Mouse (Mus musculus) kidney, adult 11 months (tissue): ENCODE measurements around the gene Spata25.
"Not testable (repeated sequence)": the region's sequence is repeated elsewhere in the genome, so short reads cannot be mapped to it uniquely, and the experiment has no call there.

ENCODE experiments used
- DNase-seq: peaks from one replicate; pipeline ENCODE4 v3.0.0; 2022

Gene Spata25

GRCm38 (mm10) chr2:164804533-164805331 is 23.6 kb downstream of the Spata25 start, which contains the start of the genes Acot8 and Zswim3:
TSS of gene Acot8 (minus strand) at chr2:164804882.
TSS of gene Zswim3 (plus strand) at chr2:164805098.
- DNase-seq, result peak; percentile 99

- no peak for DNase-seq
Measured at GRCm38 (mm10) chr2:164803921-164804313, 24.4 kb downstream of the Spata25 start.

DNA sequence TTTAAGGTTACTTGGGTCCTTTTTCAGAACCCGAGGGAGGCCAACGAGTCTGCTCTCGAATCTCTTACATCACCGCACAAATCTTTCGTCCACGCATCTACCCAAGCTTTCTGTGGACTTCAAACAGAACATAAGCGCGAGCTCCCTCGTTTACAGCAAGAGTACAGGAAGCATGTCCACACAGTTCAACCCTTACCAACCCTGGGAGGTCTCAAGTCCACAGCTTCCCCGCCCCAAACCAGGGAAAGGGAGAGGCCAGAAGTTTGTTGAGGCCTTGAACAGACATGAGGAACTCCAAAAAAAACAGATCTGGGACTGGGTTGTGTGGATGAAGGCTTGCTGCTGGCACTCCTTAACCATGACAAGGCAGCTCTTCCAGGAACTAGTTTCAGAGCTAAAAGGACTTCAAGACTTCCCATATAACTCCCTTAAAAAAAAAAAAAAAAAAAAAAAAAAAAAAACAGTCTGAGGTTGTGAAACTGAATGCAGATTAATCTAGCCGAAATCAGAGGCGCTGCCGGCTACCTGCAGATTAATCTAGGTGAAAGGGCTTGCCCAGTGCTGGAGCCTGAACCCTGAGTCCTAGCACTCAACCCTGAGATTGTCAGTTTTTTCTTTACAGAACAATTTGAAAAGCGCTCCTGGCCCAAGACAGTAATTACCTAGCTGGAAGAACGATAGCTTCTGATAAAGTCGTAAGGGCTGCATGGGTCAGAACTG is 25.0 kb downstream of the Spata25 start:
- DNase-seq, result no peak

GRCm38 (mm10) chr2:164800252-164801004 is 27.9 kb downstream of the Spata25 start:
- DNase-seq, result no peak

- not testable (repeated sequence) for DNase-seq
Measured at GRCm38 (mm10) chr2:164798554-164798953, 29.8 kb downstream of the Spata25 start.

- no peak for DNase-seq
Measured at GRCm38 (mm10) chr2:164795868-164796267, 32.5 kb downstream of the Spata25 start.

- DNase-seq, result peak; percentile 83
Measured at GRCm38 (mm10) chr2:164794293-164794692, 34.0 kb downstream of the Spata25 start.

DNA sequence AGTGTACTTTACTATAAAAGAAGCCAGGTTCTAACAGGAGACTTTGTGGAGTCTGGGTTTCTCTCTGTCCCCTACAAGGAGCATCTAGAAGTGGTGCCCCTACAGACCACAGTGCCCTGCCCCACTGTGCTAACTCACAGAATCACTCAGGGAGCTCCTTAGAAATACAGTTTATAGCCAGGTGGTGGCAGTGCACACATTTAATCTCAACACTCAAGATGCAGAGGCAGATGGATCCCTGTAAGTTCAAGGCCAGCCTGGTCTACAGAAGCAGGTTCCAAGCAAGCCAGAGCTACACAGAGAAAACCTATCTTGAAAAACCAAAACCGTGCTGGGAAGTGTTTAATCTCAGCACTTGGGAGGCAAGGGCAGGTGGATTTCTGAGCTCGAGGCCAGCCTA is 34.6 kb downstream of the Spata25 start:
- no peak for DNase-seq

GRCm38 (mm10) chr2:164793236-164793635 is 35.1 kb downstream of the Spata25 start:
- DNase-seq, result peak; percentile 63

GRCm38 (mm10) chr2:164792400-164793190 is 35.7 kb downstream of the Spata25 start:
- DNase-seq, result no peak

- no peak for DNase-seq
Measured at GRCm38 (mm10) chr2:164791841-164792261, 36.5 kb downstream of the Spata25 start.

DNA sequence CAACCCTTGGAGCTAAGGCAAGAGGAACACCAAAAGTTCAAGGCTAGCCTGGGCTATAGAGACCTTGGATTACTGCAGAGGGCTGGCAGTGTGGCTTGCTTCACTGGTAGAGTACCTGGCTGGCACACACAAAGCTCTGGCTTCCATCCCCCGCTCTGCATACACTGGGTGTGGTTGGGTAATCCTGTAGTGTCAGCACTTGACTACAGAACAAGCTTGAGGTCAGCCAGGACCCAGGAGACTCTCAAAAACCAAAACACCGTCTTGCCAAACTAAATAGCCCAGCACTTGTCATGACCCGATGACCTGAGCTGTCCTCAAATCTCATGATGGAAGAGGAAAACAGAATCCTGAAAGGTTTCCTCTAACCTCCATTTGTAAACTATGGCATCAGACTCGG is 37.9 kb downstream of the Spata25 start:
- no peak for DNase-seq

GRCm38 (mm10) chr2:164788411-164788810 is 39.9 kb downstream of the Spata25 start:
- DNase-seq, result no peak

GRCm38 (mm10) chr2:164787779-164788178 is 40.6 kb downstream of the Spata25 start:
- no peak for DNase-seq

GRCm38 (mm10) chr2:164787032-164787431 is 41.3 kb downstream of the Spata25 start:
- no peak for DNase-seq

DNA sequence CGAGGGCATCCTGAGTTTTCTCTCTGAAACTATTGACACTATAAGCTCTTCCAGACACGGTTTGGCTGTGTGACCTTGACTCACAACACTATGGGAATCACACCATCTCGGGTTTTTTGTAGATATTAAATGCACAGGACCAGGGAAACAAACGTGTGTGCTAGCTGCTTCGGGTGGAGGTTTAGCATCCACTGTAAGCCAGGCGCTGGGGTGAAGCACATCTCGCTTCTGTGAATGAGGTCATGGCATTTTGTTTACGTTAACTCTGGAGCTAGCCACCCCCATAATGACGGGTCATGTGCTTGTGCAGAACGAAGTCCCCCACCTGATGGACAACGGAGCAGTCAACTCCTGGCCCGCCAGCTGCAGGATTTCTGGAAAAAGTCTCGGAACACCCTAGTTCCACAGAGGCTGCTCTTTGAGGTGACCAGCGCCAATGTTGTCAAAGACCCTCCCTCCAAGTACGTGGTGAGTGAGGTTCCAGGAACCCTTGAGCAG is 41.9 kb downstream of the Spata25 start:
- no peak for DNase-seq

DNA sequence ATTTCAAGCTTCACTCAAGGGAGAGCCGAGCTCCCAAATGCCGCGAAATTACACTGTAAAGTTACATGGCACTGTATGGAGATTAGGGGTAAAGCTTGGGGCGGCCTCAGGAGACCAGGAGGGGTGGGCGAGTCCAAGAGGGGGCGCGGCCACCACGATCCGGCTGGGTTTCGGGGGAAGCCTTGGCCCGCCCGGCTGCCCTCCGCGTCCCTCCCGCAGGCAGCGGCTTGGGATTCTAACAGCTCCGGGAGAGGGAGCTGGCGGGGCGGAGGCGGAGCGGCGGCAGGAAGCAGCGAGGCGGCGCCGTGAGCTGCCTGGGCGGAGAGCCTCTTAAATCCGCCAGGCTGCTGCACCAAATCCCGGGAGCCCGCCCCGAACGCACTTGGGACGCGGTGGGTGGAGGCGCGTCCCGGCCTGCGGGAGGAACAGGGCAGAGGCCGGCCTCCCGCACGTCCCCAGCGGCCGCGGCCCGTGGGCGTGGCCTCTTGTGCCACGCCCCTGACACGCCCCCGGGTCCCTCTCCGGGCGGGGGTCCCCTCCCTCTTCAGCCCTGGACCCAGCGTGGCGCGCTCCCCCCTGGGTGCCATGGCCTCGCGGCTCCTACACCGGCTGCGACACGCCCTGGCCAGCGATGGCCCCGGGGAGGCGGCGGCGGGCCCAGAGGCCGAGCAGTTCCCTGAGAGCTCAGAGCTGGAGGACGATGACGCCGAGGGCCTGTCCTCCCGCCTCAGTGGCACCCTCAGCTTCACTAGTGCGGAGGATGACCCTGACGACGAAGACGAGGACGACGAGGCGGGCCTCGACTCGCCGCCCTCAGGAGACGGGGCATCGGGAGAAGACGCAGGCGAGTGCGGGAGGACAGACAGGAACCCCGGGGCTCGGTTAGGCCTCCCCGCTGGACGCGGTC is 42.6 kb downstream of the Spata25 start, which contains the start of gene Snx21:
Gene Snx21 (plus strand): TSS at position 343 of the 907 bp plus-strand sequence.
- peak; percentile 96 for DNase-seq

- no peak for DNase-seq
Measured at GRCm38 (mm10) chr2:164784869-164785420, 43.4 kb downstream of the Spata25 start.

DNA sequence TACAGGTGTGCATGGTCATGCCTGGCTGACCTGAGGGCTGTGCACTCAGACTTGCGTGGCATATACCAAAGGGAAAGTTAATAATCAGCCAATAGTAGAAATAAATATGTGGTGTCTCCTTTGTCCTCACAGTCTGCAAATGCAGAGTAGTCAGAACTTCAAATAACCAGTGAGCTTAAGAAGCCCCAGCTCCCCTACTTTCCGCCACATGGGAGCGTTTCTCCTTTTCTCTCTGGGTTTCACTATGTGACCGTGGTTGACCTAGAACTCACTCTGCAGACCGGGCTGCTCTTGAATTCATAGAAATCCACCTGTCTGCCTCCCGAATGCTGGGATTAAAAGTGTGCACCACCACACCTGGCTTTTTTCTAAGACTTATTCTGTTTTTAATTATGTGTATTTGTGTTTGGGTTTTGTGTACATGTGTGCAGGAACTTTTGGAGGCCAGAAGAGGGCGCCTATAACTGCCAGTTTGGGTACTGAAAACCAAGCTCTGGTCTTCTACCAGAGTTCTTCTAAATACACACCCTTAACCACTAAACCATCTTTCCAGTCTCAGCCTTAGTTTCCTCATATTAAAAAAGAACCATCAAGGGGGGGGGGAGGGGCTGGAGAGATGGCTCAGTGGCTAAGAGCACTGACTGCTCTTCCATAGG is 44.3 kb downstream of the Spata25 start:
- DNase-seq, result no peak

DNA sequence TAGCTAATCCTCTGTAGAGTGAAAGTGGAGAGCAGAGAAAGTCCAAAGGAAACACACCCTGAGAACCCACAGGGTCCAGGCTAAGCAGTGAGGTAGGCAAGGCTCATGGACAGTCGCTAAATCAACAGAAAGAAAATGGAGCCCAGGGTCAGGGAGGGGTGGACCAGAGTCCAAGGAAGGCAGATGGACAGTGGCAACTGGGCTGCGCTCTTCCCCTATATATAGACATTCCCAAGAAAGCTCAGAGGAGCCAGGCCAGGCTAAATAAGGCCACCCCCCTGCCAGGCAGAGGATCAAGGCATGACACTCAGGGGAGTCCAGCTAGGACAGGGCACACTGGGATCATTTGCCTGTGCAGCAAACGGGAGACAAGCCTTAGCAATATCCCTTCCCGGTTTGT is 46.5 kb downstream of the Spata25 start:
- DNase-seq, result no peak
